Mouse (Mus musculus) heart, postnatal 0 days (tissue): ENCODE results near the gene Hprt. TPM values are rescaled to one million over a fixed set of nuclear protein-coding genes. Genes with fewer than 3 reads are reported as not detected.

Experiments used
- ATAC-seq: fragments of 200-750 bp; cut with Nextera tagmentation; 2 replicates; pipeline ENCODE4 v1.8.0; 2017; ENCODE audit warnings: low read depth, moderate number of reproducible peaks, moderate library complexity; ENCODE audit not compliant: insufficient read depth
- DNase-seq: peaks from one replicate; pipeline ENCODE4 v3.0.0-alpha.2; 2016; ENCODE audit warnings: low spot score
- H3K27ac ChIP-seq: fragments of 300-500 bp; sonication (generic); 2 replicates; pipeline ENCODE4 v1.5.1; 2014; ENCODE audit warnings: low read depth, mild to moderate bottlenecking
- H3K27me3 ChIP-seq: fragments of 300-500 bp; sonication (generic); 2 replicates; pipeline ENCODE4 v1.6.1; 2014; ENCODE audit warnings: low read length, mixed read lengths; ENCODE audit not compliant: control insufficient read depth, insufficient read depth
- H3K36me3 ChIP-seq: fragments of 300-500 bp; sonication (generic); replicated peaks from 2 replicates; pipeline ENCODE4 v1.6.1; 2014; ENCODE audit warnings: low read length, mixed read lengths; ENCODE audit not compliant: control insufficient read depth, insufficient read depth
- H3K4me1 ChIP-seq: fragments of 300-500 bp; sonication (generic); 2 replicates; pipeline ENCODE4 v1.6.1; 2014; ENCODE audit warnings: antibody characterized with exemption; ENCODE audit not compliant: control insufficient read depth, insufficient read depth
- H3K4me2 ChIP-seq: fragments of 300-500 bp; sonication (generic); 2 replicates; pipeline ENCODE4 v1.6.1; 2014; ENCODE audit warnings: low read depth, mild to moderate bottlenecking, low read length, moderate library complexity
- H3K4me3 ChIP-seq: fragments of 300-500 bp; sonication (generic); 2 replicates; pipeline ENCODE4 v1.5.1; 2014; ENCODE audit warnings: low read depth, low read length
- H3K9ac ChIP-seq: fragments of 300-500 bp; sonication (generic); replicated peaks from 2 replicates; pipeline ENCODE4 v1.6.1; 2014; ENCODE audit warnings: low read depth, low read length, mixed read lengths
- H3K9me3 ChIP-seq: fragments of 300-500 bp; sonication (generic); replicated peaks from 2 replicates; pipeline ENCODE4 v1.6.1; 2016; ENCODE audit warnings: low read length; ENCODE audit not compliant: control insufficient read depth
- CTCF ChIP-seq: IDR thresholded peaks from 2 replicates; pipeline ENCODE4 v1.5.1; 2016; ENCODE audit warnings: antibody characterized with exemption, control low read depth, low read depth
- EP300 ChIP-seq: IDR thresholded peaks from 2 replicates; pipeline ENCODE4 v1.6.1; 2016; ENCODE audit warnings: antibody characterized with exemption, low read depth
- WGBS: fragments of 180-500 bp; shearing (Covaris S2); extraction: QIAGEN DNeasy Blood & Tissue Kit; methylation state at CpG from one replicate; pipeline ENCODE4 v1.1.7; 2014; 5-methylcytosine and 5-hydroxymethylcytosine counted together
- polyA plus RNA-seq: library from polyadenylated mRNA; unstranded; fragments of >200 nt; fragmentation: Nextera tagmentation; extraction: Ambion mirVana; gene quantifications from 2 replicates; pipeline ENCODE4 v1.2.1, GENCODE M21; 2015
- total RNA-seq: library from RNA; depleted of rRNA; stranded (reverse); fragments of >200 nt; gene quantifications from 2 replicates; pipeline ENCODE4 v1.2.3, GENCODE M21; 2014; ENCODE audit warnings: low replicate concordance

Gene Hprt
- total and polyA plus RNA-seq, 2 experiments from 2014 or later = 69.0 to 218 TPM

DNA sequence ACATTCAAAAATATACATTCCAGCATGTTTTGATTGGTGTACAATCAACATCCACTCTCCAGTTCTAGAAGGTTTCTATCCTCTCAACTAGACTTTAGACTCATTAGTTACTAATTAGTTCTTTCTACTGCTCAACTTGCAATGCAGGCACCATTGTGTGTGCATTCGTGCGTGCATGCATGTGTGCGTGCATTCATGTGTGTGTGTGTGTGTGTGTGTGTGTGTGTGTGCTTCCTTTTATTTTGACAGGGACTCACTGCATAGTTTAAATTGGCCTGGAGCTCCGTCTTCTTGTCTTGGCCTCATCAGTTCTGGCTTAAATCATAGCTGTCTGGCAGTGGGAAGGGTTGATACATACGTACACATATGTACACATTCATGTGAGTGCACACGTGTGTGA, 53.1 kb downstream of the Hprt start:
- Histone ChIP-seq H3K9ac (no peak overlapping the region), H3K4me1 (peaks cover 10% of the 10 kb centered on the region; the same call in 1 of the 2 replicates), H3K27me3 (no peaks in the 10 kb centered on the region), H3K9me3 (no peaks in the 10 kb centered on the region), H3K4me2 (no peak overlapping the region), H3K27ac (no peak overlapping the region), H3K36me3 (no peaks in the 10 kb centered on the region), H3K4me3 (no peak overlapping the region)
- no peak for ATAC-seq
- DNase-seq = no peak
- TF ChIP-seq EP300 (no peak), CTCF (no peak)
- 86% methylated on average over 6 of the region's 6 CpGs for WGBS

- H3K4me3 ChIP-seq = no peak overlapping the region
- ATAC-seq (peak; percentile 66; the same call in 1 of the 2 replicates), DNase-seq (no peak)
- H3K27ac ChIP-seq = peak overlapping the region; percentile 54
- no peaks in the 10 kb centered on the region for H3K36me3 ChIP-seq
- H3K27me3 ChIP-seq = no peaks in the 10 kb centered on the region
- H3K4me1 ChIP-seq = peaks cover 20% of the 10 kb centered on the region; the same call in 1 of the 2 replicates
- no peaks in the 10 kb centered on the region for H3K9me3 ChIP-seq
- no peak overlapping the region for H3K9ac ChIP-seq
- H3K4me2 ChIP-seq = no peak overlapping the region
- no peak for TF ChIP-seq CTCF
- TF ChIP-seq EP300 = no peak; the same call in 1 of the 2 replicates
- 23% methylated on average over 10 of the region's 10 CpGs for WGBS
These were observed 57.4 kb downstream of the Hprt start for GRCm38 (mm10) chrX:53045187-53045903.

DNA sequence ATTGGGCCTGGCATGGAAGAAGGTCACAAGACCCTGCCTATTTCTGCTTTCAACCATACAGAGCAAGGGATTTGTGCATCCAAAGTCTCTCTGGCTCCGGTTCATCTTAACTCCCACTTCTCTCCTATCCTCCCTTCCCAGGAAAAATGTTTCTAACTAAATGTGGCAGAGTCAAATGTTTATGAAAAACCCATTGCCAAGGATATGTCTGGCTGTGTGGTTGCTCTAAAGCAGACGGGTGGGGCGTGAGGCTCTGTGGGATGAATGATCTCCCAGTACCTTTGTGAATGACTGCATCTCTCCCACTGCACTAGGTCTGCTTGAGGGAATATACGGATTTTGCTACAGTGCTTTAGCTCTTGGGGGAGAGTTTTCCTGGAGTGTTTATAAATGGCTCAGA, 58.1 kb downstream of the Hprt start:
- DNase-seq (no peak), ATAC-seq (no peak; the same call in 1 of the 2 replicates)
- Histone ChIP-seq H3K9me3 (no peaks in the 10 kb centered on the region), H3K27ac (peak overlapping the region; percentile 54), H3K36me3 (no peaks in the 10 kb centered on the region), H3K4me3 (no peak overlapping the region), H3K4me2 (no peak overlapping the region), H3K27me3 (no peaks in the 10 kb centered on the region), H3K9ac (no peak overlapping the region), H3K4me1 (peaks cover 20% of the 10 kb centered on the region; the same call in 1 of the 2 replicates)
- TF ChIP-seq CTCF = no peak
- no peak for TF ChIP-seq EP300
- 59% methylated on average over 4 of the region's 4 CpGs for WGBS

DNA sequence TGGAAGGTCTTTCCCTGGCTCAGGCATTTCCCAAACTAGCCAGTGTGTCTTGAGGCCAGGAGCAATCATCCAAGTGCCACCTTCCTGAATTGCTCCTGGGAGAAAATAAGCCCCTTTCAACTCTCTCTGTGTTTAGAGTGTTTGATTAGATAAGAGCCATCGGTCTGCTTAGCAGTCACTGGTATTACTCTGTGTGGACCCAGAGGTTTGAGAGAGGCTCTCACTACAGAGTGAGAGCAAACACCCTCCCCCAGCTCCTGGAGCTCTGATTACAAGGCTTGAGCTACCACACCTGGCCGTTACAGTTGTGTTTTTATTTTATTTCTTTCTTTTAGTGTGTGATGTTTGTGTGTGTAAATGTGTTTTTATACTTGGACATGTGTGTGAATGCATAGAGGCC, 59.0 kb downstream of the Hprt start:
- 0 out of 2 replicates have a peak overlapping the region, but pooled peaks have one; percentile 54 for H3K27ac ChIP-seq
- H3K36me3 ChIP-seq = no peaks in the 10 kb centered on the region
- H3K4me3 ChIP-seq = no peak overlapping the region
- ATAC-seq = no peak
- 26% methylated on average over 2 of the region's 2 CpGs for WGBS
- peaks cover 20% of the 10 kb centered on the region; the same call in 1 of the 2 replicates for H3K4me1 ChIP-seq
- TF ChIP-seq EP300 = no peak
- TF ChIP-seq CTCF = no peak
- no peak overlapping the region for H3K4me2 ChIP-seq
- no peaks in the 10 kb centered on the region for H3K27me3 ChIP-seq
- H3K9me3 ChIP-seq = no peaks in the 10 kb centered on the region
- H3K9ac ChIP-seq = no peak overlapping the region
- DNase-seq = no peak

- Histone ChIP-seq H3K27me3 (no peaks in the 10 kb centered on the region), H3K9me3 (no peaks in the 10 kb centered on the region), H3K4me1 (peaks cover 23% of the 10 kb centered on the region; the same call in 1 of the 2 replicates), H3K36me3 (peaks cover 5% of the 10 kb centered on the region), H3K4me3 (no peak overlapping the region), H3K4me2 (no peak overlapping the region), H3K27ac (no peak overlapping the region), H3K9ac (no peak overlapping the region)
- DNase-seq (no peak), ATAC-seq (no peak)
- WGBS = 47% methylated on average over 4 of the region's 4 CpGs
- TF ChIP-seq EP300 (no peak), CTCF (no peak)
These were observed 61.3 kb downstream of the Hprt start for GRCm38 (mm10) chrX:53049196-53049595.
